Mouse (Mus musculus) forebrain, embryonic 11.5 days (tissue): ENCODE results near the gene Tdrd3. TPM values are rescaled to one million over a fixed set of nuclear protein-coding genes. Genes with fewer than 3 reads are reported as not detected.
A peak's percentile ranks its signal among the peaks of the same experiment; 100 is the strongest.

Experiments used
- ATAC-seq: fragments of 200-750 bp; cut with Nextera tagmentation; replicated peaks from 2 replicates; pipeline ENCODE4 v1.8.0; 2017; ENCODE audit warnings: moderate TSS enrichment; ENCODE audit not compliant: low FRiP score
- DNase-seq: peaks from one replicate; pipeline ENCODE4 v3.0.0-alpha.2; 2017; ENCODE audit warnings: low spot score
- H3K27ac ChIP-seq: fragments of 300-500 bp; sonication (generic); 2 replicates; pipeline ENCODE4 v1.5.1; 2014; ENCODE audit warnings: low read depth, low read length
- H3K27me3 ChIP-seq: fragments of 300-500 bp; sonication (generic); 2 replicates; pipeline ENCODE4 v1.6.1; 2014; ENCODE audit warnings: mild to moderate bottlenecking, low read length, mixed read lengths; ENCODE audit not compliant: control insufficient read depth, insufficient read depth
- H3K36me3 ChIP-seq: fragments of 300-500 bp; sonication (generic); 2 replicates; pipeline ENCODE4 v1.6.1; 2014; ENCODE audit warnings: mild to moderate bottlenecking, low read length, moderate library complexity, mixed read lengths; ENCODE audit not compliant: control insufficient read depth, insufficient read depth
- H3K4me1 ChIP-seq: fragments of 300-500 bp; sonication (generic); replicated peaks from 2 replicates; pipeline ENCODE4 v1.6.1; 2014; ENCODE audit warnings: low read length, mixed read lengths; ENCODE audit not compliant: control insufficient read depth, insufficient read depth
- H3K4me2 ChIP-seq: fragments of 300-500 bp; sonication (generic); 2 replicates; pipeline ENCODE4 v1.6.1; 2014; ENCODE audit warnings: low read depth, mild to moderate bottlenecking, low read length, moderate library complexity, mixed read lengths; ENCODE audit not compliant: severe bottlenecking
- H3K4me3 ChIP-seq: fragments of 300-500 bp; sonication (generic); 2 replicates; pipeline ENCODE4 v1.5.1; 2014; ENCODE audit warnings: low read depth, low read length
- H3K9ac ChIP-seq: fragments of 300-500 bp; sonication (generic); 2 replicates; pipeline ENCODE4 v1.6.1; 2014; ENCODE audit warnings: low read length
- H3K9me3 ChIP-seq: fragments of 300-500 bp; sonication (generic); 2 replicates; pipeline ENCODE4 v1.6.1; 2016; ENCODE audit warnings: low read length, mixed read lengths; ENCODE audit not compliant: control insufficient read depth
- WGBS: fragments of 180-500 bp; shearing (Covaris S2); extraction: QIAGEN DNeasy Blood & Tissue Kit; methylation state at CpG from one replicate; pipeline ENCODE4 v1.1.7; 2014; 5-methylcytosine and 5-hydroxymethylcytosine counted together
- polyA plus RNA-seq: library from polyadenylated mRNA; unstranded; fragments of >200 nt; fragmentation: Nextera tagmentation; extraction: Ambion mirVana; gene quantifications from 2 replicates; pipeline ENCODE4 v1.2.1, GENCODE M21; 2014

The Tdrd3 gene
- polyA plus RNA-seq, 1 experiment from 2014 or later, result 39.7 TPM

DNA sequence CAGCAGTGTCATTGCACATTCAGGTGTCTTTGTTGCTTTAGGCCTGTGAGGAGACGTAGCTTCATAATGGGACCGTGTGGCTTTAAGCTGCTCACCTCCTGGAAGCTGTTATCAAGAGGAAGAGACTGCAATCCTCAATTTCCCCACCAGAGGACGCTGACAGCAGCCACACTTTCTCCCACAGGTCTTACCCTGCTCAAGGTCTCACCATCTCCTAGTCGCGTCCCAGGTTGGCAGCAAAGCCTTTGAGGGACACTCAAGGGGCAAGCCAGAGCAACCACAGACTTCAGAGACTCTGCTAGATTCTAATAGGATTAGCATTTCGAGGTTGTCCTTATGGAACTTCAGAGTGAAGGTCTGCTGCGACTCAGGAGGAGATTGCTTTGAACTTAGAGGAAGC, 149.8 kb downstream of the Tdrd3 start:
- Histone ChIP-seq H3K27me3 (no peaks in the 10 kb centered on the region), H3K4me2 (no peak overlapping the region), H3K36me3 (no peaks in the 10 kb centered on the region), H3K9me3 (no peaks in the 10 kb centered on the region), H3K9ac (no peak overlapping the region), H3K4me3 (no peak overlapping the region), H3K4me1 (0 out of 2 replicates have a peak, but pooled peaks cover 6% of the 10 kb centered on the region), H3K27ac (no peak overlapping the region)
- DNase-seq, result peak; percentile 67
- ATAC-seq, result 0 out of 2 replicates have a peak, but pooled peaks have one; percentile 40
- 33% methylated on average over 7 of the region's 7 CpGs for WGBS

DNA sequence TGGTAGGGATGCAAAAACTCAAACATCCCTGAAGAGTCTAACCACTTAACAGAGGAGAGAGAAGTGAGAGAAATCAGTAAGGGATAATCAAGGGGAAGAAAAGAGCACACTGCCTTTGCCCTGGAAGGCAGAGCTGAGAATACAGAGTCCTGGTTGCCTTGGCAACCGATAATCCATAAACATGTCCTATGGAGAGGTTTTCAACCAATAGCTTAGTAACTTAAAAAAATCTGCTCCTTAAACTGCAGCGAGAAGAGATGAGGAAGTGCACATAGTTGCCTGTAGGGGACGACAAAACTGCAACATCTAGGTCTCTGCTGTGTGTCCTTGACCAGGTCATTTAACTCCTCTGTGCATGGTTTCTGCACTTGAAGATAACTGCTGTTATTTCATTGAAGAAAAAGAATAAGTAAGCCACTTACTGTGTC, 150.6 kb downstream of the Tdrd3 start:
- Histone ChIP-seq H3K27me3 (no peaks in the 10 kb centered on the region), H3K4me3 (no peak overlapping the region), H3K9ac (no peak overlapping the region), H3K4me2 (no peak overlapping the region), H3K4me1 (0 out of 2 replicates have a peak, but pooled peaks cover 6% of the 10 kb centered on the region), H3K27ac (no peak overlapping the region), H3K36me3 (no peaks in the 10 kb centered on the region), H3K9me3 (no peaks in the 10 kb centered on the region)
- 32% methylated on average over 3 of the region's 3 CpGs for WGBS
- no peak for DNase-seq
- ATAC-seq, result peak; percentile 67

DNA sequence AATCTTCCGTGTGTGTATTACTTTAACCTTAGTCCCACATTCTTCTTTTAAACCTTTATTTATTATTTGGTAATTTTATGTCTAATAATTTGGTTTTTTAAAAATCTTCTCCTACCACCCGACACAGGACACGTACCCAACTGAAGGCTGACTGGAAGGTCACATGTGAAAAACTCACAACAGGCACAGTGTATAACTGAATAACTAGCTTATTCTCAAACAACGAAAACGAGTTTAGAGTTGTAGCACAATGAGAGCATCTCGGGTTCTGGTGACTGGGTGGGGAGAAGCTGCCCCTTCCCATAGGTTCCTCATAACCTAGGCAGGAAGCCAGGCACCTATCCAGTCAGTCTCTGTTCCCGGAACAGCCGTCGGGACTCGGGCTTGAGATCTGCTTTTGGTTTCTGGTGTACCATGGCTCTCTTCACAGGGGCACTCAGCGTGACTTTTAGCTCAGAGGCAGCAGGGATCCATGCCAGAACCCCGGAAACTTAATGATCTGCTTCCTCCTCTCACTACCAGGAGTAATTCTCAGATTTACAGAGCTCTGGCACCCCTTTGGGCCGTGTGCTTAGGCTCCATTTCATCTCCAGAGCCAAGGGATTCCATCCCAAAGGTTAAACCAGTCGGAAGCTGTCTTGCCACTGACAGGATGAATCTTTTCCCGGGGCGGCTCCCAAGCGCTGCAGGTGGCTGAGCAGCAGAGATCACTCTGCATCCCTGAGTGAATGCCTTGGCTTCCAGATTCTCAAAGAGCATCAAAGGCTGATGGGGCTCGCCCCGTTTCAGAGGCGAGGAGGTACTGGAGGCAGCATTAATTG, 151.4 kb downstream of the Tdrd3 start:
- WGBS, result 18% methylated on average over 20 of the region's 20 CpGs

DNA sequence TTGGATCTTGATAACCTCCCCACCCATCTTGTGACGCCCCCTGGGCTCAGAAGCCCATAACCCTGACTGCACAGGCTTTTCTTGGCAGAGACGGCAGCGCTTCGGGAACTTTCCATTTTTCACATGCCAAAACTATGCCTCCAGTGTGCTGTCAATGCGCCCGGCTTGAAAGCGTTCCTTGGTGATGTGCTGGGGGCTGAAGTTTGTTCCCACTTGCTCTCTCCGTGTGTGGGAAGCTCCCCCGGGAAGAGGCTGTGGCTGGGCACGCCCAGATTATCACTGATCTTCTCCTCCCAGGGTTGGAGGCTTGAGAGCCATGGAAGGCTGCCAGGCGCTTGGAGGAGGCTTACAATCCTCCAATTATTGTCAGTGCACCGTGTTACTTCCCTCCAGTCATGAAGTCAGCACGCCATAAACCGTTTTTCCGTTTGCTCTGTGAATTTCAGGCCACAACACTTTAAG, 152.0 kb downstream of the Tdrd3 start:
- Histone ChIP-seq H3K9me3 (no peaks in the 10 kb centered on the region), H3K27ac (no peak overlapping the region), H3K4me1 (0 out of 2 replicates have a peak, but pooled peaks cover 6% of the 10 kb centered on the region), H3K4me3 (0 out of 2 replicates have a peak overlapping the region, but pooled peaks have one; percentile 10), H3K4me2 (peak overlapping the region; percentile 38), H3K9ac (no peak overlapping the region), H3K27me3 (no peaks in the 10 kb centered on the region), H3K36me3 (no peaks in the 10 kb centered on the region)
- 22% methylated on average over 15 of the region's 15 CpGs for WGBS
- 0 out of 2 replicates have a peak, but pooled peaks have one; percentile 6 for ATAC-seq
- peak; percentile 56 for DNase-seq

More for the DNA sequence above, 151.4 kb downstream of the Tdrd3 start:
- Histone ChIP-seq H3K36me3 (no peaks in the 10 kb centered on the region), H3K4me2 (peak overlapping the region; percentile 38), H3K27ac (no peak overlapping the region), H3K4me3 (peak overlapping the region; percentile 10; the same call in 1 of the 2 replicates), H3K27me3 (no peaks in the 10 kb centered on the region), H3K4me1 (0 out of 2 replicates have a peak, but pooled peaks cover 6% of the 10 kb centered on the region), H3K9ac (no peak overlapping the region), H3K9me3 (no peaks in the 10 kb centered on the region)
- ATAC-seq (0 out of 2 replicates have a peak, but pooled peaks have one; percentile 28), DNase-seq (no peak)

DNA sequence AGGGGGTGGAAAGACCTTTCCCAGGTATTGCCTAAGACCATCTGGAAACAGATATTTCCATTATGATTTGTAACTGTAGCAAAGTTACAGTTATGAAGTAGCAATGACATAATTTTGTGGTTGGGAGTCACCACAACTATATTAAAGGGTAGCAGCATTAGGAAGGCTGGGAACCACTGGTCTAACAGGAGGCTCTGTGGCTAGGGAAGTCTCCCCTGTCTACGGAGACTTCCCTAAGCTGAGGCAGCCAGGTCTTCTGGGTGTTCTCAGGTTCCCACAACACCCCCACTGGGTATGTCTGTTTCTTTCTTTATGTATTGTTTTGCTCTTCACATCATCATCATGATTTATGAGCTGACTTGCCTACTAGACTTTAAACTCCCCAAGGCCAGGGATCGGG, 153.0 kb downstream of the Tdrd3 start:
- no peak overlapping the region for H3K27ac ChIP-seq
- DNase-seq (no peak), ATAC-seq (no peak)
- no peaks in the 10 kb centered on the region for H3K36me3 ChIP-seq
- H3K27me3 ChIP-seq, result no peaks in the 10 kb centered on the region
- H3K4me2 ChIP-seq, result no peak overlapping the region
- 0 out of 2 replicates have a peak, but pooled peaks cover 6% of the 10 kb centered on the region for H3K4me1 ChIP-seq
- H3K9me3 ChIP-seq, result no peaks in the 10 kb centered on the region
- WGBS, result 93% methylated on average over 2 of the region's 2 CpGs
- no peak overlapping the region for H3K4me3 ChIP-seq
- H3K9ac ChIP-seq, result no peak overlapping the region

DNA sequence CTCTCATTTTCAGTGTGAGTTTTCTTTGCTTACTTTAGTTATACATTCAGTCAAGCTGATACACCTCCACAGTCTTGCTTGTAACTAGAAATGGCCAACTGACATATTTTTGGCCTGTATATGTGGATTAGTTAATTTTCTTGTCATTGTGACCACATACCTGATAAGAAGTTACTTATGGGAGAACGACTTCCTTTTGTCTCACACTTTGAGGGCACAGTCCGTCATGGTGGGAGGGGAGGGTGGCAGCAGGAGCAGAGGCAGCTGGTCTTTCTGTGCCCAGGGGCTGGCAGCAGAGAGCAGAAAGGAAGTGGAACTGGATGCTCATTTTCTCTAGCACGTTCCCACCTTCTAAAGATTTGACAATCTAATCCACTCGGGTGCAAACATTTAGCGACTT, 156.0 kb downstream of the Tdrd3 start:
- Histone ChIP-seq H3K9me3 (no peaks in the 10 kb centered on the region), H3K27ac (no peak overlapping the region), H3K4me2 (no peak overlapping the region), H3K36me3 (no peaks in the 10 kb centered on the region), H3K9ac (no peak overlapping the region), H3K27me3 (no peaks in the 10 kb centered on the region), H3K4me3 (no peak overlapping the region), H3K4me1 (0 out of 2 replicates have a peak, but pooled peaks cover 6% of the 10 kb centered on the region)
- ATAC-seq (no peak), DNase-seq (no peak)
- 72% methylated on average over 5 of the region's 5 CpGs for WGBS

DNA sequence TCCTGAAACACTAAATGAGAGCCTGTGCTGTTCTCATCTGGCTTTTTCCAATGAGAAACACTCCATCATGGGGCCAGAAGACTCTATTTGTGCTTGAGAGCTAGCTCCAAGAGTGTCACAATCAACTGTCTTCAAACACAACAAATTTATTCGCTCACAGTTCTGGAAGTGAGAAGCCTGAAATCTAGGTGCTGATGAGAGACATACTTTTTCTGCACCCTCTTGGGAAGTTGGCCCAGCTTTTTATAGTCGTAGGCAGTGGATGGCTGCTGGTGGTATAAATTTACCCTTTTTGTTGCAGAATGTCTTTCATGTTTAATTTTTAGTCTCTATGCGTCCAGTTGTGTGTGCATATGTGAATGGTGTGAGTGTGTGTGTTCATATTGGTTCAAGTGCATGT, 166.2 kb downstream of the Tdrd3 start:
- Histone ChIP-seq H3K4me2 (no peak overlapping the region), H3K36me3 (no peaks in the 10 kb centered on the region), H3K9me3 (no peaks in the 10 kb centered on the region), H3K27ac (no peak overlapping the region), H3K4me3 (no peak overlapping the region), H3K27me3 (no peaks in the 10 kb centered on the region), H3K4me1 (no peaks in the 10 kb centered on the region), H3K9ac (no peak overlapping the region)
- ATAC-seq, result no peak
- no peak for DNase-seq
- WGBS, result 92% methylated on average over 3 of the region's 3 CpGs
